Mouse (Mus musculus) midbrain, embryonic 11.5 days (tissue): ENCODE data around the gene Mylpf. TPM values are rescaled to one million over a fixed set of nuclear protein-coding genes. Genes with fewer than 3 reads are reported as not detected.

ENCODE experiments used
- ATAC-seq: fragments of 200-750 bp; cut with Nextera tagmentation; 2 replicates; pipeline ENCODE4 v1.8.0; 2017; ENCODE audit warnings: moderate TSS enrichment, moderate library complexity; ENCODE audit not compliant: low FRiP score
- DNase-seq: peaks from one replicate; pipeline ENCODE4 v3.0.0; 2015; ENCODE audit warnings: low spot score; ENCODE audit errors: missing footprints
- H3K27ac ChIP-seq: fragments of 300-500 bp; sonication (generic); 2 replicates; pipeline ENCODE4 v1.5.1; 2014; ENCODE audit warnings: low read depth, low read length
- H3K27me3 ChIP-seq: fragments of 300-500 bp; sonication (generic); 2 replicates; pipeline ENCODE4 v1.6.1; 2014; ENCODE audit warnings: mild to moderate bottlenecking, low read length, moderate library complexity, mixed read lengths; ENCODE audit not compliant: control insufficient read depth, insufficient read depth
- H3K36me3 ChIP-seq: fragments of 300-500 bp; sonication (generic); 2 replicates; pipeline ENCODE4 v1.6.1; 2014; ENCODE audit warnings: mild to moderate bottlenecking, low read length, moderate library complexity, mixed read lengths; ENCODE audit not compliant: control insufficient read depth, insufficient read depth
- H3K4me1 ChIP-seq: fragments of 300-500 bp; sonication (generic); 2 replicates; pipeline ENCODE4 v1.6.1; 2014; ENCODE audit warnings: low read length; ENCODE audit not compliant: control insufficient read depth, insufficient read depth
- H3K4me2 ChIP-seq: fragments of 300-500 bp; sonication (generic); 2 replicates; pipeline ENCODE4 v1.6.1; 2014; ENCODE audit warnings: mild to moderate bottlenecking, moderate library complexity
- H3K4me3 ChIP-seq: fragments of 300-500 bp; sonication (generic); 2 replicates; pipeline ENCODE4 v1.5.1; 2014; ENCODE audit warnings: low read depth, low read length
- H3K9ac ChIP-seq: fragments of 300-500 bp; sonication (generic); 2 replicates; pipeline ENCODE4 v1.6.1; 2014; ENCODE audit warnings: low read length
- H3K9me3 ChIP-seq: fragments of 300-500 bp; sonication (generic); 2 replicates; pipeline ENCODE4 v1.6.1; 2016; ENCODE audit warnings: low read length; ENCODE audit not compliant: control insufficient read depth
- WGBS: fragments of 180-500 bp; shearing (Covaris S2); extraction: QIAGEN DNeasy Blood & Tissue Kit; methylation state at CpG from one replicate; pipeline ENCODE4 v1.1.7; 2014; 5-methylcytosine and 5-hydroxymethylcytosine counted together
- polyA plus RNA-seq: library from polyadenylated mRNA; unstranded; fragments of >200 nt; fragmentation: Nextera tagmentation; extraction: Ambion mirVana; gene quantifications from 2 replicates; pipeline ENCODE4 v1.2.1, GENCODE M21; 2014

The Mylpf gene
- polyA plus RNA-seq, 1 experiment from 2014 or later = 13.2 TPM

DNA sequence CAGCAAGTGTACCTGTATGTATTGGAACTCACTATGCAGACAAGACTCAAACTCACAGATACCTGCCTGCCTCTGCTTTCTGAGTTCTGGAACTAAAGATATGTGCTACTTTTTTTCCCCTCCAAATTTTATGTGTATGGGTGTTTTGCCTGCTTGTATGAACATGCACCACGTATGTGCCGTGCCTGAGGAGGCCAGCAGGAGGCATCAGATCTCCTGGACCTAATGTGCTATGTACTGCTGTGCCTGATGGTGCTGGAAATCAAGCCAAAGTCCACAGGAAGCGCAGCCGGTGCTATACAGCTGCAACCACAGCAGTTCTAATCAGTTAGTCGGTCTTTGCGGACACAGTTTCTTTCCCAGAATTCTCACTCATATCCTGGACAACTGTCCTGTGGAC lies 24.9 kb upstream of the Mylpf start:
- Histone ChIP-seq H3K9me3 (no peaks in the 10 kb centered on the region), H3K36me3 (no peaks in the 10 kb centered on the region), H3K4me1 (no peaks in the 10 kb centered on the region), H3K9ac (no peak overlapping the region), H3K27me3 (no peaks in the 10 kb centered on the region), H3K4me2 (no peak overlapping the region), H3K4me3 (no peak overlapping the region), H3K27ac (no peak overlapping the region)
- DNase-seq = no peak
- ATAC-seq = no peak
- WGBS = 82% methylated on average over 6 of the region's 6 CpGs

DNA sequence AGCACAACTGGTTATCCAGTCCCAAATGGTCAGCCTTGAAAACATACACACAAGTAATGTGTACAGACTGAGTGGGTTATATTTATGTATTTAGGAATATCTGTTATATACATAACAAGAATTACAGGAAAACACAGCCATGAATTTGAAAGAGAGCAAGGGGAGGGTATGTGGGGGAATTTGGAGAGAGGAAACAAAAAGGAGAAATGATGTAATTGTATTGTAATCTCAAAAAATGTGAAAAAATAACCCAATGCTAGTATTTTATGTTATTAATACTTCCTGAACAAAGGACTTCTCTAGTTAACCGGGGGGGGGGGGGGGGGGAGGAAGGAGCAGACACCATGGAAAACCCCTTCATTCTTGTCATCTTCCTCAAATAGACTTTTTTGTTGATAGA lies 24.0 kb upstream of the Mylpf start:
- ATAC-seq (no peak), DNase-seq (no peak)
- no peak overlapping the region for H3K9ac ChIP-seq
- H3K27ac ChIP-seq = no peak overlapping the region
- H3K9me3 ChIP-seq = no peaks in the 10 kb centered on the region
- no peaks in the 10 kb centered on the region for H3K27me3 ChIP-seq
- no peaks in the 10 kb centered on the region for H3K4me1 ChIP-seq
- H3K4me3 ChIP-seq = no peak overlapping the region
- no peak overlapping the region for H3K4me2 ChIP-seq
- no peaks in the 10 kb centered on the region for H3K36me3 ChIP-seq
- no CpG with 5 or more reads among the region's 1 CpGs for WGBS

DNA sequence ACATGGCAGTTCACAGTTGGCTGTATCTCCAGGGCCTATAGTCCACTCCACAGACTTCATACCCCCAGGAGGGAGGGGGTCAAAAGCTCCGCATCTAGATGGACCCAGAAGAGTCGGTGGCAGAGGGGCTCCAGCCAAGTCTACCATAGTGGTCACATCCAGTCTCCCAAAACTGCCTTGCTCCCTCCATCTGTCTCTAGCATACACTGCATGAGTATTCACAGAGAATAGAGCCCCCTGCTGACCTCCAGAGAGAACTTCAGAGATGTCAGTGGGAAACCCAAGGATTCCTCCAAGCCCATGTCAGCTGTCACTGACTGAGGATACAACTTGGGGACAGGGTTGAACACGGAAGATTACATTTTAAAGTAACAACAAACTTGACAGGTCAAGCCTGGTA lies 23.1 kb upstream of the Mylpf start:
- no peak overlapping the region for H3K4me3 ChIP-seq
- DNase-seq (no peak), ATAC-seq (no peak)
- H3K4me2 ChIP-seq = no peak overlapping the region
- H3K27me3 ChIP-seq = no peaks in the 10 kb centered on the region
- H3K27ac ChIP-seq = no peak overlapping the region
- H3K9ac ChIP-seq = no peak overlapping the region
- no peaks in the 10 kb centered on the region for H3K36me3 ChIP-seq
- no peaks in the 10 kb centered on the region for H3K9me3 ChIP-seq
- H3K4me1 ChIP-seq = no peaks in the 10 kb centered on the region
- WGBS = 74% methylated on average over 3 of the region's 3 CpGs

DNA sequence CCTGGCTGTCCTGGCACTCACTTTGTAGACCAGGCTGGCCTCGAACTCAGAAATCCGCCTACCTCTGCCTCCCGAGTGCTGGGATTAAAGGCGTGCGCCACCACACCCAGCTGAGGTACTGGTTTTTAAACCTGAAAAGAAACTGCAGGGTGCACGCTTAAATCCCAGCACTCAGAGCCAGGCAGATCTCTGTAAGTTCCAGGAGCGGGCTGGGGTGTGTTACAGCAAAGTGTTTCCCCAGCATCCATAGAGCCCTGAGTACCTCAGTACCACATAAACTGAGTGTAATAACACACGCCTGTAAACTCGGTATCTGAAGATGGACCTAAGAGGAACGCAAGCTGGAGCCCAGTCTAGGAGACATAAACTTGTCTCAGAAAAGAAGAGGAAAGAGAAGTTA lies 21.3 kb upstream of the Mylpf start:
- H3K27me3 ChIP-seq = no peaks in the 10 kb centered on the region

DNA sequence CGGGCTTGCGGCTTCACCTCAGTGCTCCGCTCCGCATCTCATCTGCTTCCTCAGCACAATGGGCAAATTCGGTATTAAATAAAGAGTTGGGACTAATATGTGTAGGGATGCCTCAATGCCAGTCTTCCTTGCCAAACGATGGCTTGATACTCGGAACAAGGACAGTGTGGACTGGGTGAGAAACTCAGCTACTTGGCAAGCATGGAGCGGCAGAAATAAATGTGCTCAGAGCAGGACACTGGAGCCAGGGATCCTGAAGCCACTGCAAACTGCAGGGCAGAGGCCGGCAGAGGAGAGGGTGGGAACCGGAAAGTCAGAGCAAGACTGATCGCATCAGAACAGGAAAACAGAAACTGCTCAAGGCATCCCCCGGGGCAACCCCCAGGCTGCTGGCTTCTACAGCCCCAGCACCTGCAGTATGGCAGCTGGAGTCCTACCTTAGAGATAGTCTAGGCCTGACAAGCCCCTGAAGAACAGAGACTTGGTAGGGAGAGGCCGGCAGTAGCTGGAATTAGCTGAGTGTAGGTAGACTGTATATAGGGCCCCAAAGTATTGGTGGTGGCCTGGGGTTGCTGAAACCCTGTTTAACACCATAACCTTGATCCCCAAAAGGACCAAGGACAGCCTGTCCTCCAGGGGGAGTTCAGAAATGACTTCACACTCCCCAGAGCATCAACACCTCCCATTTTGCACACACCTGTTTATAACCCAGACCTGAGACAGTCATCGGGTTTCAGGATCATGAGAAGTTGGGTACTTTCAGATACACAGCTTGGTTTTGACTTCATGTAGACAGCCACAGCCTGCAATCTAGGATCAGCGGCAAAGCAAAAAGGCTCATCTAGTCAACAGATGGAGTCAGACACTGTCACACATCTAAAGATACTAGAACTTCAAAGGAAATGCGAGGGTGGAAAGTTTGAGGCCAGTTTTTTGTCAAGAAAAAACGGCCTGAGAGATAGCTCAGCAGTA lies 20.1 kb upstream of the Mylpf start:
- DNase-seq = no peak
- Histone ChIP-seq H3K27ac (no peak overlapping the region), H3K36me3 (peaks cover 18% of the 10 kb centered on the region), H3K4me1 (no peaks in the 10 kb centered on the region), H3K9ac (no peak overlapping the region), H3K4me2 (no peak overlapping the region), H3K9me3 (no peaks in the 10 kb centered on the region), H3K27me3 (no peaks in the 10 kb centered on the region), H3K4me3 (no peak overlapping the region)
- no peak for ATAC-seq
- 89% methylated on average over 17 of the region's 17 CpGs for WGBS

More for the DNA sequence above, 21.3 kb upstream of the Mylpf start:
- no peaks in the 10 kb centered on the region for H3K9me3 ChIP-seq
- no peak overlapping the region for H3K9ac ChIP-seq
- 73% methylated on average over 10 of the region's 10 CpGs for WGBS
- no peaks in the 10 kb centered on the region for H3K4me1 ChIP-seq
- H3K4me3 ChIP-seq = no peak overlapping the region
- DNase-seq (no peak), ATAC-seq (no peak)
- H3K36me3 ChIP-seq = peaks cover 8% of the 10 kb centered on the region
- no peak overlapping the region for H3K4me2 ChIP-seq
- H3K27ac ChIP-seq = no peak overlapping the region

DNA sequence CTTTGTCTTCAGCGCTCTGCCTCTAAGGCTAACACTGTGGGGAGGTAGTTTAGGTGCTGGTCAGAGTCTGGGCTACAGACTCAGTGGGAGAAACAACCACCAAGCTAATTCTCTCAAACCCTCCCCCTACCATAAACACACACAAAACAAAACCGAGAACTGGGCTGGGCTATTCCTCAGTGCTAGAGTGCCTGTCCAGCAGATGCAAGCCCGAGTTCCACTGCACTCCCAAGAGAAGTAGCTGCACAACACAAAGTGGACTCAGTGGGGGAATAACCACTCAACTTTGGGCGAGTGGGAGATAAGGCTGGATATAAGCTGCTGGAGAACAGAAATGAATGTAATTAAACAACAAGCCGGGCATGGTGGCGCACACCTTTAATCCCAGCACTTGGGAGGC lies 18.0 kb upstream of the Mylpf start:
- ATAC-seq = no peak
- 86% methylated on average over 6 of the region's 6 CpGs for WGBS
- no peak for DNase-seq

DNA sequence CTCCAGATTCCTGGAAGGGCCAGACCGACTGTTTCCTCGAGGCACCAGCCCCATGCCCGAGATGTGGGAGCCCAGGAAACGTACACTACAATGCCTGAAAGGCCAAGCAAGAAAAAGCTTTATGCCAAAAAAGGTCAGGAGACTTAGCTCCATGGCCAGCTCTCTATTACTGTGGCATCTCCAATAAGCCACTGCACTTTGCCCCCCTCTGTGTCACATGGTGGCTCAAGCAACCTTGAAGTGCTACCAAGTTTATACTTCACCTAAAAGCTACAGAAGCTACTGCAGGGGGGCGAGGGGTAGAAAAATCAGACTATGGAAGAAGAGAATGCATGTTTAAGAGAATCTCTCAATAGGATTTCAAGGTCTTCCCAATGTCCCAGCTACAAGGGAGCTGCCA lies 15.7 kb upstream of the Mylpf start:
- Histone ChIP-seq H3K9ac (no peak overlapping the region), H3K36me3 (peaks cover 29% of the 10 kb centered on the region), H3K4me1 (peaks cover 15% of the 10 kb centered on the region), H3K27me3 (no peaks in the 10 kb centered on the region), H3K27ac (no peak overlapping the region), H3K4me2 (no peak overlapping the region), H3K4me3 (no peak overlapping the region), H3K9me3 (no peaks in the 10 kb centered on the region)
- DNase-seq (no peak), ATAC-seq (no peak)
- WGBS = 92% methylated on average over 5 of the region's 5 CpGs

More for the DNA sequence above, 18.0 kb upstream of the Mylpf start:
- H3K27ac ChIP-seq = no peak overlapping the region
- H3K4me2 ChIP-seq = no peak overlapping the region
- no peak overlapping the region for H3K9ac ChIP-seq
- H3K4me3 ChIP-seq = no peak overlapping the region
- peaks cover 10% of the 10 kb centered on the region for H3K4me1 ChIP-seq
- no peaks in the 10 kb centered on the region for H3K27me3 ChIP-seq
- no peaks in the 10 kb centered on the region for H3K9me3 ChIP-seq
- peaks cover 29% of the 10 kb centered on the region for H3K36me3 ChIP-seq

DNA sequence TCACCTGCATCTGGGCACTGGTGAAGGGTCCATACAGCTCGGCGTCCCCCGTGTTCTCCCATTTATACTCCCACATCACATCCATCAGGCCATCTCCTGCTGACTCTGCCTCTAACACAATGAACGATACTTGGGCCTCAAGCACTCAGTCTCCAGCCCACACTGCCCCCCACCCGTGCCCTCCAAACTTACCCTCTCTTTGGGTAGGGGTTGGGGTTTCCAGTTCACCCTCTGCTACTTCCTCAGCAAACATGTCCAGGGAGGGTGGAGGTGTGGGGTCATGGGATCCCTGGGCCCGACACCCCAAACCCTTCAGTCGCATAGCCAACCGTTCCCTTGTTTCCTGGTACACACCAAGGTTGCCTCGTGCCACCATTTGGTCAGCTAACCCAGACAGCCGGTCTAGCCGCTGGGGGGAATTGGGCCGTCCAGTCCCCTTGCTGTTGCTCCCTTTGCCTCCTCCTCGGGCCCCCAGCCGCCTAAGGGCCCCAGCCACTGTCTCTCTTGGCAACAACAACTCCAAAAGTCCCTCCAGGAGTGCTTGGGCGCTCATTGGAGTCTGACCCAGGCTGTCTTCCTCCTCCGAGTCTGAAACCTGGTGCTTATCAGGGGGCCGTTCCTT lies 14.6 kb upstream of the Mylpf start:
- Histone ChIP-seq H3K27ac (no peak overlapping the region), H3K9ac (peak overlapping the region; percentile 85; the same call in 1 of the 2 replicates), H3K27me3 (no peaks in the 10 kb centered on the region), H3K36me3 (peaks cover 39% of the 10 kb centered on the region), H3K9me3 (no peaks in the 10 kb centered on the region), H3K4me3 (peak overlapping the region; percentile 85; the same call in 1 of the 2 replicates), H3K4me2 (no peak overlapping the region; the same call in 1 of the 2 replicates), H3K4me1 (peaks cover 15% of the 10 kb centered on the region)
- DNase-seq (no peak), ATAC-seq (no peak)
- 96% methylated on average over 17 of the region's 17 CpGs for WGBS

DNA sequence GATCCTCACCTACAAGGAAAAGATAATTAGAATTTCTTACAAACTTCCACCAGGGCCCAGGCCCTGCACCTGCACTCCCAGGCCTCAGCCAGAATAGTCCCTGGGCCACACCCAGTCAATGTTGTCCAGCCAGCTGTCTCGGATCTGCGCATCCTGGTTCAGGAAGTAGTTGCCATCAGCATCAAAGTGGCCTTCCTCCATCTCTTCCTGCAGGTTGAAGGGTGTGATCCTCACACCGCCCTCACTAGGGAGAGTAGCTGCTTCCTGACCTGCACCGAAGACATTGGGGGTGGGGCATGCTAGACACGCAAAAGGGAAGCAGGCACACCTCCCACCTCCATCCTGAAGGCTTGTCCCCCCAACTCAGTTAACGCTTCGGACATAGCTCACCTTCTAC lies 14.1 kb upstream of the Mylpf start:
- Histone ChIP-seq H3K27ac (no peak overlapping the region), H3K36me3 (peaks cover 40% of the 10 kb centered on the region), H3K4me2 (peak overlapping the region; percentile 86), H3K27me3 (no peaks in the 10 kb centered on the region), H3K9ac (peak overlapping the region; percentile 85), H3K4me3 (peak overlapping the region; percentile 85), H3K9me3 (no peaks in the 10 kb centered on the region), H3K4me1 (peaks cover 15% of the 10 kb centered on the region)
- DNase-seq (no peak), ATAC-seq (no peak)
- 83% methylated on average over 7 of the region's 7 CpGs for WGBS
